Mouse (Mus musculus): Measurements from ENCODE around the gene Dazap2. TPM values are rescaled to one million over a fixed set of nuclear protein-coding genes. Genes with fewer than 3 reads are reported as not detected.

The Dazap2 gene
- polyA plus RNA-seq, 1 experiment from 2014 or later = 250 TPM

GRCm38 (mm10) chr15:100627774-100628370, 12.7 kb downstream of the Dazap2 start:
- H3K27ac ChIP-seq (ENCODE audit: low read depth, low read length) = 0 out of 2 replicates have a peak overlapping the region, but pooled peaks have one; percentile 14

GRCm38 (mm10) chr15:100628797-100629196, 13.6 kb downstream of the Dazap2 start:
- no peaks in the 10 kb centered on the region for H3K4me1 ChIP-seq (ENCODE audit: control insufficient read depth, insufficient read depth, low read length)
- no peaks in the 10 kb centered on the region; the same call in 1 of the 2 replicates for H3K36me3 ChIP-seq (ENCODE audit: control insufficient read depth, insufficient read depth, low read length)
- H3K4me3 ChIP-seq (ENCODE audit: low read depth, low read length) = no peak overlapping the region
- H3K9ac ChIP-seq (ENCODE audit: low read length) = no peak overlapping the region
- H3K27ac ChIP-seq (ENCODE audit: low read depth, low read length) = no peak overlapping the region
- no peaks in the 10 kb centered on the region for H3K9me3 ChIP-seq (ENCODE audit: control insufficient read depth, low read length)
- DNase-seq (ENCODE audit: low spot score) (no peak), ATAC-seq (ENCODE audit: insufficient read depth, low FRiP score, low TSS enrichment) (no peak)
- H3K27me3 ChIP-seq (ENCODE audit: control insufficient read depth, insufficient read depth, low read length) = no peaks in the 10 kb centered on the region
- WGBS = 54% methylated on average over 7 of the region's 7 CpGs
- H3K4me2 ChIP-seq (ENCODE audit: low read depth) = no peak overlapping the region

More at GRCm38 (mm10) chr15:100627774-100628370, 12.7 kb downstream of the Dazap2 start:
- Histone ChIP-seq H3K4me3 (ENCODE audit: low read depth, low read length) (no peak overlapping the region), H3K36me3 (ENCODE audit: control insufficient read depth, insufficient read depth, low read length) (no peaks in the 10 kb centered on the region; the same call in 1 of the 2 replicates), H3K9ac (ENCODE audit: low read length) (no peak overlapping the region), H3K4me1 (ENCODE audit: control insufficient read depth, insufficient read depth, low read length) (no peaks in the 10 kb centered on the region), H3K27me3 (ENCODE audit: control insufficient read depth, insufficient read depth, low read length) (no peaks in the 10 kb centered on the region), H3K4me2 (ENCODE audit: low read depth) (no peak overlapping the region), H3K9me3 (ENCODE audit: control insufficient read depth, low read length) (no peaks in the 10 kb centered on the region)
- DNase-seq (ENCODE audit: low spot score) (no peak), ATAC-seq (ENCODE audit: insufficient read depth, low FRiP score, low TSS enrichment) (no peak)
- WGBS = 6% methylated on average over 11 of the region's 11 CpGs

GRCm38 (mm10) chr15:100630126-100630525, 15.0 kb downstream of the Dazap2 start:
- Histone ChIP-seq H3K4me3 (ENCODE audit: low read depth, low read length) (no peak overlapping the region), H3K4me2 (ENCODE audit: low read depth) (no peak overlapping the region), H3K27me3 (ENCODE audit: control insufficient read depth, insufficient read depth, low read length) (peaks cover 10% of the 10 kb centered on the region), H3K4me1 (ENCODE audit: control insufficient read depth, insufficient read depth, low read length) (no peaks in the 10 kb centered on the region), H3K9ac (ENCODE audit: low read length) (no peak overlapping the region), H3K36me3 (ENCODE audit: control insufficient read depth, insufficient read depth, low read length) (no peaks in the 10 kb centered on the region; the same call in 1 of the 2 replicates), H3K9me3 (ENCODE audit: control insufficient read depth, low read length) (no peaks in the 10 kb centered on the region), H3K27ac (ENCODE audit: low read depth, low read length) (no peak overlapping the region)
- WGBS = 72% methylated on average over 3 of the region's 3 CpGs
- DNase-seq (ENCODE audit: low spot score) = no peak
- no peak for ATAC-seq (ENCODE audit: insufficient read depth, low FRiP score, low TSS enrichment)

GRCm38 (mm10) chr15:100631454-100632170, 16.5 kb downstream of the Dazap2 start:
- Histone ChIP-seq H3K27me3 (ENCODE audit: control insufficient read depth, insufficient read depth, low read length) (peaks cover 24% of the 10 kb centered on the region), H3K4me1 (ENCODE audit: control insufficient read depth, insufficient read depth, low read length) (peaks cover 5% of the 10 kb centered on the region; the same call in 1 of the 2 replicates), H3K9me3 (ENCODE audit: control insufficient read depth, low read length) (no peaks in the 10 kb centered on the region), H3K9ac (ENCODE audit: low read length) (no peak overlapping the region), H3K36me3 (ENCODE audit: control insufficient read depth, insufficient read depth, low read length) (no peaks in the 10 kb centered on the region; the same call in 1 of the 2 replicates), H3K4me3 (ENCODE audit: low read depth, low read length) (no peak overlapping the region), H3K27ac (ENCODE audit: low read depth, low read length) (no peak overlapping the region), H3K4me2 (ENCODE audit: low read depth) (no peak overlapping the region)
- ATAC-seq (ENCODE audit: insufficient read depth, low FRiP score, low TSS enrichment) (no peak), DNase-seq (ENCODE audit: low spot score) (no peak)
- 84% methylated on average over 12 of the region's 12 CpGs for WGBS

- Histone ChIP-seq H3K27me3 (ENCODE audit: control insufficient read depth, insufficient read depth, low read length) (peaks cover 32% of the 10 kb centered on the region), H3K4me3 (ENCODE audit: low read depth, low read length) (no peak overlapping the region), H3K27ac (ENCODE audit: low read depth, low read length) (no peak overlapping the region), H3K36me3 (ENCODE audit: control insufficient read depth, insufficient read depth, low read length) (no peaks in the 10 kb centered on the region; the same call in 1 of the 2 replicates), H3K4me1 (ENCODE audit: control insufficient read depth, insufficient read depth, low read length) (peaks cover 11% of the 10 kb centered on the region), H3K4me2 (ENCODE audit: low read depth) (no peak overlapping the region), H3K9ac (ENCODE audit: low read length) (no peak overlapping the region), H3K9me3 (ENCODE audit: control insufficient read depth, low read length) (no peaks in the 10 kb centered on the region)
- WGBS = 94% methylated on average over 5 of the region's 5 CpGs
- DNase-seq (ENCODE audit: low spot score) (no peak), ATAC-seq (ENCODE audit: insufficient read depth, low FRiP score, low TSS enrichment) (no peak)
Measured at GRCm38 (mm10) chr15:100632323-100632722, 17.2 kb downstream of the Dazap2 start.

GRCm38 (mm10) chr15:100633341-100633740, 18.2 kb downstream of the Dazap2 start:
- Histone ChIP-seq H3K27me3 (ENCODE audit: control insufficient read depth, insufficient read depth, low read length) (peaks cover 40% of the 10 kb centered on the region), H3K4me3 (ENCODE audit: low read depth, low read length) (no peak overlapping the region), H3K36me3 (ENCODE audit: control insufficient read depth, insufficient read depth, low read length) (no peaks in the 10 kb centered on the region), H3K4me2 (ENCODE audit: low read depth) (no peak overlapping the region), H3K4me1 (ENCODE audit: control insufficient read depth, insufficient read depth, low read length) (peaks cover 11% of the 10 kb centered on the region), H3K9ac (ENCODE audit: low read length) (no peak overlapping the region), H3K27ac (ENCODE audit: low read depth, low read length) (no peak overlapping the region), H3K9me3 (ENCODE audit: control insufficient read depth, low read length) (no peaks in the 10 kb centered on the region)
- DNase-seq (ENCODE audit: low spot score) (no peak), ATAC-seq (ENCODE audit: insufficient read depth, low FRiP score, low TSS enrichment) (no peak)
- WGBS = 86% methylated on average over 10 of the region's 10 CpGs

- peaks cover 44% of the 10 kb centered on the region for H3K27me3 ChIP-seq (ENCODE audit: control insufficient read depth, insufficient read depth, low read length)
- 9% methylated on average over 9 of the region's 9 CpGs for WGBS
Measured at GRCm38 (mm10) chr15:100635239-100635638, 20.1 kb downstream of the Dazap2 start.

GRCm38 (mm10) chr15:100635851-100636645, 20.9 kb downstream of the Dazap2 start:
- no peak overlapping the region for H3K27ac ChIP-seq (ENCODE audit: low read depth, low read length)

More at GRCm38 (mm10) chr15:100635239-100635638, 20.1 kb downstream of the Dazap2 start:
- no peak overlapping the region for H3K27ac ChIP-seq (ENCODE audit: low read depth, low read length)
- no peak overlapping the region for H3K4me3 ChIP-seq (ENCODE audit: low read depth, low read length)
- peaks cover 11% of the 10 kb centered on the region for H3K4me1 ChIP-seq (ENCODE audit: control insufficient read depth, insufficient read depth, low read length)
- DNase-seq (ENCODE audit: low spot score) (no peak), ATAC-seq (ENCODE audit: insufficient read depth, low FRiP score, low TSS enrichment) (no peak)
- no peak overlapping the region for H3K4me2 ChIP-seq (ENCODE audit: low read depth)
- no peaks in the 10 kb centered on the region for H3K9me3 ChIP-seq (ENCODE audit: control insufficient read depth, low read length)
- no peaks in the 10 kb centered on the region for H3K36me3 ChIP-seq (ENCODE audit: control insufficient read depth, insufficient read depth, low read length)
- H3K9ac ChIP-seq (ENCODE audit: low read length) = no peak overlapping the region

More at GRCm38 (mm10) chr15:100635851-100636645, 20.9 kb downstream of the Dazap2 start:
- H3K4me1 ChIP-seq (ENCODE audit: control insufficient read depth, insufficient read depth, low read length) = peaks cover 11% of the 10 kb centered on the region
- H3K9me3 ChIP-seq (ENCODE audit: control insufficient read depth, low read length) = no peaks in the 10 kb centered on the region
- WGBS = 2% methylated on average over 38 of the region's 38 CpGs
- ATAC-seq (ENCODE audit: insufficient read depth, low FRiP score, low TSS enrichment) = no peak
- H3K9ac ChIP-seq (ENCODE audit: low read length) = peak overlapping the region; percentile 1; the same call in 1 of the 2 replicates
- peaks cover 44% of the 10 kb centered on the region for H3K27me3 ChIP-seq (ENCODE audit: control insufficient read depth, insufficient read depth, low read length)
- H3K36me3 ChIP-seq (ENCODE audit: control insufficient read depth, insufficient read depth, low read length) = no peaks in the 10 kb centered on the region
- peak overlapping the region; percentile 77 for H3K4me2 ChIP-seq (ENCODE audit: low read depth)
- no peak for DNase-seq (ENCODE audit: low spot score)
- peak overlapping the region; percentile 44 for H3K4me3 ChIP-seq (ENCODE audit: low read depth, low read length)
